8 mouse cellular contexts compared by ENCODE assay signal in genomic region chr1:190928370-190929009, GRCm38 (mm10). TPM values are rescaled to one million over a fixed set of nuclear protein-coding genes. Genes with fewer than 3 reads are reported as not detected.
DNase-seq lines count a peak whose midpoint lies in the region; ATAC-seq and TF ChIP-seq lines count a peak whose summit lies in the region.

No protein-coding gene starts in this region.

- TF ChIP-seq RAD21 in MEL (IDR thresholded peaks at IDR 0.05; ENCODE audit: low read depth, low read length): no peak

- H3K9me3 ChIP-seq in MEL (replicated peaks; ENCODE audit: insufficient read depth, low read length): no peaks in the 10 kb centered on the region
- H3K9me3 ChIP-seq in forebrain, postnatal 0 days (ENCODE audit: low read length): no peaks in the 10 kb centered on the region
- H3K9me3 ChIP-seq in lung, embryonic 15.5 days: no peaks in the 10 kb centered on the region

- peaks cover 9% of the 10 kb centered on the region for H3K79me2 ChIP-seq in MEL (ENCODE audit: control insufficient read depth, insufficient read depth, low read length, poor library complexity)

- 1% methylated on average over 71 of the region's 79 CpGs for WGBS in cerebellum, adult 2 months
- WGBS in forebrain, postnatal 0 days: 2% methylated on average over 54 of the region's 79 CpGs
- WGBS in lung, embryonic 15.5 days: under 1% methylated on average over 49 of the region's 79 CpGs

- H3K27me3 ChIP-seq in MEL (ENCODE audit: control insufficient read depth in 1 of 2, insufficient read depth in 2 of 2, low read length in 2 of 2): no peaks in the 10 kb centered on the region
- no peaks in the 10 kb centered on the region for H3K27me3 ChIP-seq in cerebellum, adult 2 months (ENCODE audit: control insufficient read depth, insufficient read depth, low read length)
- H3K27me3 ChIP-seq in forebrain, postnatal 0 days (ENCODE audit: insufficient read depth, low read length): no peaks in the 10 kb centered on the region
- no peaks in the 10 kb centered on the region for H3K27me3 ChIP-seq in lung, embryonic 15.5 days

- peak overlapping the region; percentile 81 to 98 for H3K4me3 ChIP-seq in MEL (ENCODE audit: control insufficient read depth in 1 of 2, insufficient read depth in 1 of 2, low read depth in 2 of 2, low read length in 2 of 2)
- peak overlapping the region; percentile 99 for H3K4me3 ChIP-seq in cerebellum, adult 2 months (replicated peaks; ENCODE audit: insufficient read depth, low read depth, low read length)
- H3K4me3 ChIP-seq in forebrain, postnatal 0 days (ENCODE audit: low read depth, low read length): peak overlapping the region; percentile 76
- peak overlapping the region; percentile 73 for H3K4me3 ChIP-seq in lung, embryonic 15.5 days

- TF ChIP-seq CTCF in MEL (IDR thresholded peaks at IDR 0.05 in 2 of 3, conservative IDR thresholded peaks at IDR 0.05 in 1 of 3; ENCODE audit: control insufficient read depth in 1 of 3, insufficient read depth in 1 of 3, low read depth in 2 of 3, low read length in 3 of 3, poor library complexity in 1 of 3, severe bottlenecking in 1 of 3): no peak
- TF ChIP-seq CTCF in cerebellum, adult 2 months (IDR thresholded peaks at IDR 0.05; ENCODE audit: borderline replicate concordance, insufficient read depth, low read depth, low read length): no peak
- no peak for TF ChIP-seq CTCF in forebrain, postnatal 0 days (IDR thresholded peaks at IDR 0.05; ENCODE audit: low read depth)

- no peak for TF ChIP-seq EP300 in MEL (IDR thresholded peaks at IDR 0.05; ENCODE audit: low read depth in 1 of 2, low read length in 2 of 2)

- ATAC-seq in forebrain, postnatal 0 days: peak; percentile 97
- peak; percentile 96 for ATAC-seq in lung, embryonic 15.5 days (ENCODE audit: borderline replicate concordance, extremely low read depth, low FRiP score, low TSS enrichment)

- H3K4me1 ChIP-seq in MEL (ENCODE audit: control insufficient read depth in 1 of 2, insufficient read depth in 2 of 2, low read length in 2 of 2): peaks cover 3% of the 10 kb centered on the region in 2 experiments; a peak in 3 of 4 replicates
- H3K4me1 ChIP-seq in cerebellum, adult 2 months (ENCODE audit: control insufficient read depth, insufficient read depth, low read length): peaks cover 3% of the 10 kb centered on the region; the same call in 1 of the 2 replicates
- H3K4me1 ChIP-seq in forebrain, postnatal 0 days (ENCODE audit: insufficient read depth): 0 out of 2 replicates have a peak, but pooled peaks cover 4% of the 10 kb centered on the region
- peaks cover 16% of the 10 kb centered on the region for H3K4me1 ChIP-seq in lung, embryonic 15.5 days

- peak; percentile 99 for DNase-seq in MEL (ENCODE audit: low read depth, low spot score)
- DNase-seq in cerebellum, adult 2 months: peak; percentile 98 to 99
- DNase-seq in forebrain, postnatal 0 days: peak; percentile 98
- peak; percentile 98 for DNase-seq in heart, postnatal 4 days
- DNase-seq in layer of hippocampus, adult 8-10 months (ENCODE audit: low spot score in 2 of 2): peak; percentile 96 to 97
- DNase-seq in ovary, adult 18-20 months (ENCODE audit: low spot score): peak; percentile 97
- peak; percentile 98 for DNase-seq in thymus, postnatal 0 days (ENCODE audit: low spot score)

- peak overlapping the region; percentile 99 for H3K9ac ChIP-seq in MEL (ENCODE audit: control insufficient read depth, low read depth, low read length, poor library complexity, severe bottlenecking)
- peak overlapping the region; percentile 91 for H3K9ac ChIP-seq in forebrain, postnatal 0 days
- H3K9ac ChIP-seq in lung, embryonic 15.5 days: peak overlapping the region; percentile 92

- peak; percentile 81 to 95 for TF ChIP-seq POLR2A in MEL (IDR thresholded peaks at IDR 0.05; ENCODE audit: control insufficient read depth in 1 of 2, insufficient read depth in 1 of 2, low read depth in 1 of 2, low read length in 2 of 2, poor library complexity in 1 of 2)
- TF ChIP-seq POLR2A in cerebellum, adult 2 months (IDR thresholded peaks at IDR 0.05; ENCODE audit: borderline replicate concordance, insufficient read depth, low read length): peak; percentile 85; the same call in 1 of the 2 replicates

- peaks cover 0 to 9% of the 10 kb centered on the region in 2 experiments; a peak in 3 of 4 replicates for H3K36me3 ChIP-seq in MEL (ENCODE audit: control insufficient read depth in 1 of 2, insufficient read depth in 2 of 2, low read length in 2 of 2)
- 0 out of 2 replicates have a peak, but pooled peaks cover 7% of the 10 kb centered on the region for H3K36me3 ChIP-seq in forebrain, postnatal 0 days (ENCODE audit: insufficient read depth)
- peaks cover 5% of the 10 kb centered on the region; the same call in 1 of the 2 replicates for H3K36me3 ChIP-seq in lung, embryonic 15.5 days

- peak overlapping the region; percentile 76 for H3K4me2 ChIP-seq in forebrain, postnatal 0 days (ENCODE audit: low read depth)
- H3K4me2 ChIP-seq in lung, embryonic 15.5 days: peak overlapping the region; percentile 56

- peak overlapping the region; percentile 93 for H3K27ac ChIP-seq in MEL (ENCODE audit: control insufficient read depth, low read depth, low read length)
- H3K27ac ChIP-seq in cerebellum, adult 2 months (ENCODE audit: insufficient read depth, low read length): peak overlapping the region; percentile 98
- peak overlapping the region; percentile 99 for H3K27ac ChIP-seq in forebrain, postnatal 0 days (ENCODE audit: low read depth, low read length)
- H3K27ac ChIP-seq in lung, embryonic 15.5 days: peak overlapping the region; percentile 99

TF ChIP-seq in MEL, 35 proteins besides CTCF, POLR2A, EP300 and RAD21 (continues in another document):
- TF ChIP-seq ZMIZ1 (IDR thresholded peaks at IDR 0.05; ENCODE audit: low read depth, low read length): peak; percentile 88
- TF ChIP-seq UBTF (IDR thresholded peaks at IDR 0.05; ENCODE audit: borderline replicate concordance, insufficient read depth, low read depth, low read length): no peak; the same call in 1 of the 2 replicates
- no peak for TF ChIP-seq ZNF384 (IDR thresholded peaks at IDR 0.05; ENCODE audit: low read depth, low read length)
- peak; percentile 60; the same call in 1 of the 2 replicates for TF ChIP-seq POLR2AphosphoS2 (IDR thresholded peaks at IDR 0.05; ENCODE audit: low read length)
- TF ChIP-seq TCF12 (IDR thresholded peaks at IDR 0.05; ENCODE audit: low read depth, low read length): peak; percentile 51
- TF ChIP-seq BHLHE40 (IDR thresholded peaks at IDR 0.05; ENCODE audit: borderline replicate concordance, low read depth, low read length): no peak
- TF ChIP-seq USF1 (IDR thresholded peaks at IDR 0.05; ENCODE audit: low read depth, low read length): no peak
- TF ChIP-seq MAFK (IDR thresholded peaks at IDR 0.05; ENCODE audit: borderline replicate concordance, low read depth, low read length): no peak
- TF ChIP-seq ETS1 (IDR thresholded peaks at IDR 0.05; ENCODE audit: low read depth, low read length): peak; percentile 24; the same call in 1 of the 2 replicates
- TF ChIP-seq GABPA (IDR thresholded peaks at IDR 0.05; ENCODE audit: low read depth, low read length): no peak
- no peak for TF ChIP-seq MAZ (IDR thresholded peaks at IDR 0.05; ENCODE audit: low read depth, low read length)
- TF ChIP-seq JUND (IDR thresholded peaks at IDR 0.05; ENCODE audit: low read depth, low read length): no peak
- no peak for TF ChIP-seq ZC3H11A (IDR thresholded peaks at IDR 0.05; ENCODE audit: low read depth, low read length)
- no peak for TF ChIP-seq ZKSCAN1 (IDR thresholded peaks at IDR 0.05; ENCODE audit: low read depth, low read length)
- TF ChIP-seq E2F4 (IDR thresholded peaks at IDR 0.05; ENCODE audit: borderline replicate concordance, low read depth, low read length): no peak
- TF ChIP-seq CHD1 (IDR thresholded peaks at IDR 0.05; ENCODE audit: low read depth, low read length): no peak

RNA-seq across cellular contexts. Expression of gene Angel2, which starts 3.6 kb away (rescaled TPM):
- 25.1 TPM in 2 replicates for total RNA-seq in MEL (2012; rRNA removed)
- 10 to 100 TPM in 1 of 2 experiments, not detected in 1; 33.7 TPM for polyA plus RNA-seq in MEL (2012; ENCODE audit: insufficient read depth in 1 of 2, insufficient read length in 2 of 2, low read depth in 1 of 2, low replicate concordance in 2 of 2, missing spikeins in 1 of 2)
- 50.1 and 50.7 TPM in 2 replicates for polyA plus RNA-seq in cerebellum, adult 2 months (2012; rRNA removed)
- total RNA-seq in forebrain, postnatal 0 days (2014; rRNA removed): 48.5 and 49.1 TPM in 2 replicates
- 44.3 and 47.7 TPM in 2 replicates for polyA plus RNA-seq in forebrain, postnatal 0 days (2015; fragmentation: Nextera tagmentation; extraction: Ambion mirVana)
- 10 to 100 TPM; 31.1 to 38.1 TPM for total RNA-seq in heart, postnatal 4 days (2021)
- 10 to 100 TPM; 49.4 to 61.7 (median 58.3) TPM for total RNA-seq in layer of hippocampus, adult 8-10 months (2022)
- 40.4 and 42.8 TPM in 2 replicates for polyA plus RNA-seq in lung, embryonic 15.5 days (2015; fragmentation: Nextera tagmentation; extraction: Ambion mirVana)
- polyA plus RNA-seq in thymus, postnatal 0 days (2015; fragmentation: Nextera tagmentation; extraction: Ambion mirVana): 59.4 and 63.9 TPM in 2 replicates

RNA-seq across cellular contexts. Expression of gene Rps6kc1, which starts 16.9 kb away (rescaled TPM):
- total RNA-seq in MEL (2012; rRNA removed): 19.3 and 26.2 TPM in 2 replicates
- polyA plus RNA-seq in MEL (2012; ENCODE audit: insufficient read depth in 1 of 2, insufficient read length in 2 of 2, low read depth in 1 of 2, low replicate concordance in 2 of 2, missing spikeins in 1 of 2): 10 to 100 TPM in 1 of 2 experiments, not detected in 1; 26.5 TPM
- 23.4 and 24.3 TPM in 2 replicates for polyA plus RNA-seq in cerebellum, adult 2 months (2012; rRNA removed)
- 42.8 and 47.4 TPM in 2 replicates for total RNA-seq in forebrain, postnatal 0 days (2014; rRNA removed)
- 23.0 and 26.1 TPM in 2 replicates for polyA plus RNA-seq in forebrain, postnatal 0 days (2015; fragmentation: Nextera tagmentation; extraction: Ambion mirVana)
- total RNA-seq in heart, postnatal 4 days (2021): 10 to 100 TPM; 23.1 to 23.6 TPM
- 10 to 100 TPM; 80.8 to 91.0 (median 86.0) TPM for total RNA-seq in layer of hippocampus, adult 8-10 months (2022)
- 14.2 and 15.8 TPM in 2 replicates for polyA plus RNA-seq in lung, embryonic 15.5 days (2015; fragmentation: Nextera tagmentation; extraction: Ambion mirVana)
- polyA plus RNA-seq in thymus, postnatal 0 days (2015; fragmentation: Nextera tagmentation; extraction: Ambion mirVana): 6.8 and 7.3 TPM in 2 replicates

RNA-seq across cellular contexts. Expression of gene Vash2, which starts 50.6 kb away (rescaled TPM):
- total RNA-seq in MEL (2012; rRNA removed): 2.6 and 3.3 TPM in 2 replicates
- 1 to 10 TPM in 1 of 2 experiments, not detected in 1; 9.8 TPM for polyA plus RNA-seq in MEL (2012; ENCODE audit: insufficient read depth in 1 of 2, insufficient read length in 2 of 2, low read depth in 1 of 2, low replicate concordance in 2 of 2, missing spikeins in 1 of 2)
- 3.0 TPM in 2 replicates for polyA plus RNA-seq in cerebellum, adult 2 months (2012; rRNA removed)
- 46.4 and 47.5 TPM in 2 replicates for total RNA-seq in forebrain, postnatal 0 days (2014; rRNA removed)
- 60.9 and 63.7 TPM in 2 replicates for polyA plus RNA-seq in forebrain, postnatal 0 days (2015; fragmentation: Nextera tagmentation; extraction: Ambion mirVana)
- 10 to 100 TPM; 31.5 to 31.9 TPM for total RNA-seq in heart, postnatal 4 days (2021)
- 1 to 10 TPM; 1.2 to 2.7 (median 1.7) TPM for total RNA-seq in layer of hippocampus, adult 8-10 months (2022)
- 23.2 and 24.5 TPM in 2 replicates for polyA plus RNA-seq in lung, embryonic 15.5 days (2015; fragmentation: Nextera tagmentation; extraction: Ambion mirVana)
- polyA plus RNA-seq in thymus, postnatal 0 days (2015; fragmentation: Nextera tagmentation; extraction: Ambion mirVana): 7.4 and 8.9 TPM in 2 replicates

Comparison
In these comparisons a context has a peak if more than half of its experiments do, and no peak if none do; other contexts are left out.
1. Peak in every context shown above with its lines: DNase-seq, ATAC-seq, H3K4me3 ChIP-seq and H3K27ac ChIP-seq.